Mouse (Mus musculus) hindbrain, embryonic 10.5 days (tissue): Measurements from ENCODE around the gene Sccpdh. TPM values are rescaled to one million over a fixed set of nuclear protein-coding genes. Genes with fewer than 3 reads are reported as not detected.
A peak's percentile ranks its signal among the peaks of the same experiment; 100 is the strongest.
"Not testable (repeated sequence)": the region's sequence is repeated elsewhere in the genome, so short reads cannot be mapped to it uniquely, and the experiment has no call there.

Experiments
- DNase-seq: peaks from one replicate; pipeline ENCODE4 v3.0.0-alpha.2; 2017; ENCODE audit warnings: low spot score
- H3K27ac ChIP-seq: fragments of 300-500 bp; sonication (generic); 2 replicates; pipeline ENCODE4 v1.5.1; 2016; ENCODE audit warnings: mild to moderate bottlenecking, moderate library complexity
- H3K27me3 ChIP-seq: fragments of 300-500 bp; sonication (generic); 2 replicates; pipeline ENCODE4 v1.6.1; 2016; ENCODE audit warnings: mild to moderate bottlenecking; ENCODE audit not compliant: poor library complexity, insufficient read depth, severe bottlenecking
- H3K36me3 ChIP-seq: fragments of 300-500 bp; sonication (generic); 2 replicates; pipeline ENCODE4 v1.6.1; 2016; ENCODE audit warnings: mild to moderate bottlenecking, moderate library complexity
- H3K4me1 ChIP-seq: fragments of 300-500 bp; sonication (generic); replicated peaks from 2 replicates; pipeline ENCODE4 v1.6.1; 2016; ENCODE audit warnings: mild to moderate bottlenecking
- H3K4me3 ChIP-seq: fragments of 300-500 bp; sonication (generic); 2 replicates; pipeline ENCODE4 v1.5.1; 2016; ENCODE audit warnings: mild to moderate bottlenecking, moderate library complexity
- H3K9me3 ChIP-seq: fragments of 300-500 bp; sonication (generic); 2 replicates; pipeline ENCODE4 v1.6.1; 2016; ENCODE audit warnings: mild to moderate bottlenecking, moderate library complexity
- WGBS: fragments of 180-500 bp; shearing (Covaris S2); methylation state at CpG from one replicate; pipeline ENCODE4 v1.1.7; 2016; 5-methylcytosine and 5-hydroxymethylcytosine counted together
- polyA plus RNA-seq: library from polyadenylated mRNA; unstranded; fragments of >200 nt; fragmentation: Nextera tagmentation; extraction: Ambion mirVana; gene quantifications from 2 replicates; pipeline ENCODE4 v1.2.1, GENCODE M21; 2016

Sccpdh gene
- polyA plus RNA-seq, 1 experiment from 2014 or later = 92.3 TPM

DNA sequence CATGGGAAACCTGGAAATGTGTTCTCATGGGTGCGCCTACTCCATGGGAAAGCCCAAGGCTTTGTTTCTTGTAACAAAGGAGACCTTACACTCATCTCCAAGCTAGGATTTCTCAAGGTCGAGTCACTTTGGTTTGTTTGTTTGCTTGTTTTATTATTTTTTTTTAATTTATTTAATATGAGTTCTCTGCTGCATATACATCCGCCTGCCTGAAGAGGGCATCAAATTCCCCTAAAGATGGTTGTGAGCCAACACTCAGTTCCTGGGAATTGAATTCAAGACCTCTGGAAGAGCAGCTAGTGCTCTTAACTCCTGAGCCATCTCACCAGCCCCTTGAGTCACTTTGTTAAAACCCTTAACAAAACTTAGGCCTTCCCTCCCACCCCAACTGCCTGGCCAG, 45.4 kb downstream of the Sccpdh start:
- Histone ChIP-seq H3K27me3 (no peaks in the 10 kb centered on the region), H3K36me3 (no peaks in the 10 kb centered on the region), H3K27ac (no peak overlapping the region), H3K4me3 (no peak overlapping the region), H3K9me3 (peaks cover 8% of the 10 kb centered on the region; the same call in 1 of the 2 replicates), H3K4me1 (no peaks in the 10 kb centered on the region)
- 87% methylated on average over 3 of the region's 3 CpGs for WGBS
- DNase-seq = no peak

DNA sequence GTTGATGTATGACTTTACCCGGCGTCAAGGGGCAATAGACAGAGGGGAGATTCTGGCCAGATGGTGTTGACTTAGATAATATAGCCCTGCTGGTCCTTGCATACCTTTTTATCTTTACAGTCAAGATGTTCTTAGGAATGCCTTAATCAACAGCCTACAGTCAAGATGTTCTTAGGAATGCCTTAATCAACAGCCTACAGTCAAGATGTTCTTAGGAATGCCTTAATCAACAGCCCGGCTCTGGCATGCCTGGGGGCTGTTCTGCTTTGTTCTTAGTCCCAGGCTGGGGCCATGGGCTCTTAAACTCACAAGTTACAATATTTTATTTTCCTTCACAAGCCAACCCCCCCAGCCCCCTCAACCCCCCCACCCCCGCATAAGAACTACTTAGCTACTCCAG, 47.3 kb downstream of the Sccpdh start:
- H3K4me3 ChIP-seq, H3K36me3 ChIP-seq, H3K27ac ChIP-seq, H3K27me3 ChIP-seq, H3K9me3 ChIP-seq, DNase-seq, H3K4me1 ChIP-seq: not testable (repeated sequence)
- 96% methylated on average over 4 of the region's 4 CpGs for WGBS

DNA sequence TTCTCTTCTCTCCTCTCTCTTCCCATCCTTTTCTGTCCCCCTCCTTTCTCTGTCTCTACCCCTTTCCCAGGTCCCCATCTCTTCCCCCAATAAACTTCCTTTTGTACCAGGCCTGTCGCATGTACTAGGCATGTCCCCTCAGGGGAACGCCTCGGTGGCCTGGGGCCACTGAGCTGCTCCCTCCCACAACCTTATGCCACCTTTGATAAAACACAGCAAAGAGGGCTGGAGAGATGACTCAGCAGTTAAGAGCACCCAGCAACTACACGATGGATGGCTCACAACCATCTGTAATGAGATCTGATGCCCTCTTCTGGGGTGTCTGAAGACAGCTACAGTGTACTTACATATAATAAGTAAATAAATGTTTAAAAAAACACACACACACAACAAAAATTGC, 47.8 kb downstream of the Sccpdh start:
- DNase-seq = no peak
- Histone ChIP-seq H3K4me3 (no peak overlapping the region), H3K27me3 (no peaks in the 10 kb centered on the region), H3K4me1 (no peaks in the 10 kb centered on the region), H3K9me3 (peaks cover 8% of the 10 kb centered on the region; the same call in 1 of the 2 replicates), H3K27ac (no peak overlapping the region), H3K36me3 (no peaks in the 10 kb centered on the region)
- 91% methylated on average over 4 of the region's 4 CpGs for WGBS

DNA sequence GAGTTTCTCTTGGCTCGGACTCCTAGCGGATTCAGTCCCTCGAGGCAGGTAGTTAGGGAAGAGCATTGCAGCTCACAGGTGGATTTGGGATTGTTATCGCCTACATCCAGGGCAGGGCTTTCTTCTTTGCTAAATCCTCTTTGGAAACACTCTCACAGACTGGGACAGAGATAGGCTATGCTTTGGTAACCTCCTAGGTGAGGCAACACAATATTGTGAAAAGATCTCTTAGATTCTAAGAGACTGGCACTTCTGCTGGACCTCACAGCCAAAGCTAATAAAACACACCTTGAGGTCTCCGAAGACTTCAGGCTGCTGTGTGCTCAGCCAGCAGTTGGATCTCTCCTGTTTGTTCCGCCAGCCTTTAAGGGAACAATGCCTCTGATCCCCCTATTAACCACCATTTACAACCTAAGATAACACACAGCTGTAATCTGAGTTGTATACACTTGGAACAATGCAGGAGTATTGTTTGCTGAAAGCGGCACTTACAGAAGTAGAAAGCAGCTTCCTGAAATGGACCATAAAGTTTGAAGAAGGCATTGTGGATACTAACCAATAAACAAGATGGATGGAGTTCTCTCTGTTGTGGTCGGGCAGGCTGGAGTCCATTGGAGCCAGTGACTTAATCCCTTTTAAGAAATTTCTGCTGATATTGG, 54.9 kb downstream of the Sccpdh start:
- Histone ChIP-seq H3K4me3 (no peak overlapping the region), H3K27me3 (no peaks in the 10 kb centered on the region), H3K9me3 (no peaks in the 10 kb centered on the region), H3K4me1 (no peaks in the 10 kb centered on the region), H3K36me3 (no peaks in the 10 kb centered on the region), H3K27ac (no peak overlapping the region)
- 88% methylated on average over 8 of the region's 8 CpGs for WGBS
- no peak for DNase-seq

DNA sequence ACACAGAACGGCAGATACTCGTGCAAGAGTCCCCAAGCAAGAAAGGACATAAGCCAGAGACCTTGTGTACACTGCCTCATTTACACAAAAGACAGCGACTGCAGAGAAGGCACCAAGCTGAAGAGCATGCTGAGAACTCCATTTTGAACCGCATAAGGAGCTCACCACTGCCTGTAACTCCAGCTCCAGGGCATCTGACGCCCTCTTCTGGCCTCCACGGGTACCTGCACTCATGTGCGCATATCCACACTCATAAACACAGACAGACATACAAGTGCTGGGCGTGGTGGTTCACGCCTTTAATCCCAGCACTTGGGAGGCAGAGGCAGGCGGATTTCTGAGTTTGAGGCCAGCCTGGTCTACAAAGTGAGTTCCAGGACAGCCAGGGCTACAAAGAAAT, 60.7 kb downstream of the Sccpdh start:
- Histone ChIP-seq H3K4me1 (no peaks in the 10 kb centered on the region), H3K4me3 (no peak overlapping the region), H3K27ac (no peak overlapping the region), H3K27me3 (no peaks in the 10 kb centered on the region), H3K9me3 (peaks cover 5% of the 10 kb centered on the region; the same call in 1 of the 2 replicates), H3K36me3 (no peaks in the 10 kb centered on the region)
- no peak for DNase-seq
- WGBS = 88% methylated on average over 10 of the region's 10 CpGs

DNA sequence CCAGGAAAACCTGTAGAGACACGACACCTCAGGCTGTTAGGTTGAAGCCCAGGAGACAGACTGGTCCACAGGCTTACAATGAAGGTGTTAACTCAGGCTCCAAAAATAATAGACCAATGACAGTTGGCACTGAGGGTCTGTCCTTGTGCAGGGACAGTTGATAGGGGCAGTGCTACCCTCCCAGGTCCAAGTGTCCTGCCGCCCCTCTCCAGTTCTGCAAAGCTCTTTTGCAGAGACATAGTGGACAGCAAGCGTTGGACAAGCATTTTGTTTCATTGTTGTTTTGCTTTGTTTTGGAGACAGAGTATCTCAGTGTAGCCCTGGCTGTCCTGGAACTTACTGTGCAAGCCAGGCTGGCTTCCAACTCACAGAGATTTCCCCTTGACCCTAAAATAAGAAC, 63.4 kb downstream of the Sccpdh start:
- Histone ChIP-seq H3K27ac (no peak overlapping the region), H3K36me3 (no peaks in the 10 kb centered on the region), H3K9me3 (peaks cover 5% of the 10 kb centered on the region; the same call in 1 of the 2 replicates), H3K27me3 (no peaks in the 10 kb centered on the region), H3K4me1 (no peaks in the 10 kb centered on the region), H3K4me3 (no peak overlapping the region)
- WGBS = 88% methylated on average over 3 of the region's 3 CpGs
- DNase-seq = no peak

DNA sequence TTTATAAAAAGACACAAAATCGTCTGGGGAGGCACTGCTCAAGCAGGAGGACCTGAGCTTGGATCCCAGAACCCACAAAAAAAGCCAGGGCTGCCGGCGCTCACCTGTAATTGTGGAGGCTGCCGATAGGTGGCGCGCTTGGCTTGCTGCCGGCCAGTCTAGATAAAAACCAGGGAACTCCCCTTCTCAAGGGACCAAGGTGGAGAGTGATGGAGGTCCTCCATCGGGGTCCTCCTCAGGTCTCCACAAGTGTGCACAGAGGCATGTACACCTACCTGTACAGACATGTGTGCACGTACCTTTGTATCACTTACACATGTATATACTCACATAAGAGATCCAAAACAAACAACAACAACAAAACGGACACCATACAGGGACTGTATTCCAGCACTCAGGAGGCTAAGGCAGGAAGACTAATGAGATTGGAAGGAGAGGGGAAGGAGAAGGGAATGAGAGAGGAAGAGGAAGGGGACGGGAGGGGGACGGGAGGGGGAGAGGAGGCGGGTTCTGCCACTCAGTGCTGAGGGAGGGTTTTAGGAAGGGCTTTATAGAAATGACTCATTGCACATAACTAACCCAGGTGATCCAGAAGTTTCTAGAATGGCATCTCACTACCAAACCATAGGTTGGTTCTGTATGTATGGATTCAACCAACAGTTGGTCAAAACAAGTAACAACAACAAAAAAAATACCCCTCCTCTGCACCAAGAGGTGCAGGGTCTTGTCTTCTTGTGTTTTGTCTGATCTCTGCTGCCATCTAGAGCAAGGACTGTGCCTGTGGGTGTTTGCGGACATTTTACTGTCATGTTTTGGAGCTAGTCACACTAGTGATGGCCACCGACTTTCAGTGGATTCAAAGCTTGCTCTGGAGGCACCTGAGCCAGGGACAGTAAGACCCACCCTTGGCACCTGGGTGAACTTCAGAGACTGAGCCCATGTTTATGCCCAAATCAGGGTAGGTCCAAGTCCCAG, 66.8 kb downstream of the Sccpdh start:
- Histone ChIP-seq H3K9me3 (no peaks in the 10 kb centered on the region), H3K27ac (no peak overlapping the region), H3K4me3 (no peak overlapping the region), H3K36me3 (no peaks in the 10 kb centered on the region), H3K4me1 (no peaks in the 10 kb centered on the region), H3K27me3 (no peaks in the 10 kb centered on the region)
- peak; percentile 56 for DNase-seq
- WGBS = 38% methylated on average over 15 of the region's 15 CpGs

DNA sequence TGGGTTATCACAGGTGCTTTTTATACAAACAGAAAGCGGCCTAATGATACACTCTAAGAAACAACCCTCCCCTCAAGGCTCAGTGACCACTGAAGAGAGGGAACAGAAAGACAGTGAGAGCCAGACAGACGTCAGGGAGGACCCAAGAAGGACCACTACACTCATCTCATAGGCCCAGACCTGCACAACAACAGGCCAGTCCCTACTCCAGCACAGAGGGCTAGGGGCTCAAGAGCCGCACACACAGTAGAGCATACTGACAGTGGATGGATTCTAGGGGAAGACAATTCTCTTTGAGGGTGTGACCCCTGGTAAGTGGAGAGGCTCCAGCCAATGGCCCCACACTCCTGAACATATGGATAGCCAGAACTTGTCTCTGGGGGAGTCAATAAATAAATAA, 68.5 kb downstream of the Sccpdh start:
- H3K27me3 ChIP-seq = no peaks in the 10 kb centered on the region
- H3K27ac ChIP-seq = no peak overlapping the region
- H3K4me3 ChIP-seq = no peak overlapping the region
- H3K4me1 ChIP-seq = no peaks in the 10 kb centered on the region
- WGBS = 85% methylated on average over 3 of the region's 3 CpGs
- no peaks in the 10 kb centered on the region for H3K9me3 ChIP-seq
- DNase-seq = no peak
- H3K36me3 ChIP-seq = no peaks in the 10 kb centered on the region

Other genes starting within 250 kb of the Sccpdh start
- gene Smyd3, start 150.2 kb upstream of the Sccpdh start, polyA plus RNA-seq = 17.8 and 18.0 TPM in 2 replicates
- gene Tfb2m, start 121.9 kb upstream of the Sccpdh start, polyA plus RNA-seq = 18.2 and 22.0 TPM in 2 replicates
- 21.4 and 21.6 TPM in 2 replicates for gene Cnst, start 121.8 kb upstream of the Sccpdh start, polyA plus RNA-seq
- not detected in 2 replicates for gene Kif28, start 77.1 kb downstream of the Sccpdh start, polyA plus RNA-seq
- gene Gm10518, start 135.2 kb downstream of the Sccpdh start, polyA plus RNA-seq = 0.15 and 0.18 TPM in 2 replicates
- gene Ahctf1, start 135.5 kb downstream of the Sccpdh start, polyA plus RNA-seq = 23.6 and 32.4 TPM in 2 replicates